Mouse (Mus musculus) limb, embryonic 10.5 days (tissue): ENCODE measurements around the gene Alk. TPM values are rescaled to one million over a fixed set of nuclear protein-coding genes. Genes with fewer than 3 reads are reported as not detected.

Experiments
- DNase-seq: peaks from one replicate; pipeline ENCODE4 v3.0.0-alpha.2; 2017; ENCODE audit warnings: low spot score
- H3K27ac ChIP-seq: fragments of 300-500 bp; sonication (generic); 2 replicates; pipeline ENCODE4 v1.5.1; 2016; ENCODE audit warnings: mild to moderate bottlenecking
- H3K27me3 ChIP-seq: fragments of 300-500 bp; sonication (generic); 2 replicates; pipeline ENCODE4 v1.6.1; 2016; ENCODE audit warnings: low read depth, mild to moderate bottlenecking; ENCODE audit not compliant: poor library complexity, severe bottlenecking
- H3K36me3 ChIP-seq: fragments of 300-500 bp; sonication (generic); 2 replicates; pipeline ENCODE4 v1.6.1; 2016; ENCODE audit warnings: mild to moderate bottlenecking, moderate library complexity
- H3K4me1 ChIP-seq: fragments of 300-500 bp; sonication (generic); 2 replicates; pipeline ENCODE4 v1.6.1; 2016
- H3K4me3 ChIP-seq: fragments of 300-500 bp; sonication (generic); 2 replicates; pipeline ENCODE4 v1.5.1; 2016; ENCODE audit warnings: mild to moderate bottlenecking, moderate library complexity
- H3K9me3 ChIP-seq: fragments of 300-500 bp; sonication (generic); replicated peaks from 2 replicates; pipeline ENCODE4 v1.6.1; 2016; ENCODE audit warnings: mild to moderate bottlenecking
- WGBS: fragments of 180-500 bp; shearing (Covaris S2); methylation state at CpG from one replicate; pipeline ENCODE4 v1.1.7; 2016; 5-methylcytosine and 5-hydroxymethylcytosine counted together
- polyA plus RNA-seq: library from polyadenylated mRNA; unstranded; fragments of >200 nt; fragmentation: Nextera tagmentation; extraction: Ambion mirVana; gene quantifications from 2 replicates; pipeline ENCODE4 v1.2.1, GENCODE M21; 2016

The Alk gene
- polyA plus RNA-seq, 1 experiment from 2014 or later = 0.04 TPM

- Histone ChIP-seq H3K36me3 (no peaks in the 10 kb centered on the region), H3K4me1 (peaks cover 8% of the 10 kb centered on the region), H3K4me3 (no peak overlapping the region), H3K9me3 (no peaks in the 10 kb centered on the region), H3K27me3 (peaks cover 14% of the 10 kb centered on the region; the same call in 1 of the 2 replicates), H3K27ac (no peak overlapping the region)
- 60% methylated on average over 5 of the region's 5 CpGs for WGBS
- peak; percentile 52 for DNase-seq
Observed at GRCm38 (mm10) chr17:71872976-71873375, 731.5 kb downstream of the Alk start.

GRCm38 (mm10) chr17:71871981-71872380, 732.4 kb downstream of the Alk start:
- Histone ChIP-seq H3K4me3 (no peak overlapping the region), H3K36me3 (no peaks in the 10 kb centered on the region), H3K27ac (no peak overlapping the region), H3K4me1 (peaks cover 8% of the 10 kb centered on the region), H3K27me3 (peaks cover 14% of the 10 kb centered on the region; the same call in 1 of the 2 replicates), H3K9me3 (no peaks in the 10 kb centered on the region)
- WGBS = 86% methylated on average over 7 of the region's 7 CpGs
- no peak for DNase-seq

GRCm38 (mm10) chr17:71870641-71871040, 733.8 kb downstream of the Alk start:
- Histone ChIP-seq H3K4me3 (no peak overlapping the region), H3K4me1 (peaks cover 8% of the 10 kb centered on the region), H3K9me3 (no peaks in the 10 kb centered on the region), H3K27ac (no peak overlapping the region), H3K27me3 (peaks cover 14% of the 10 kb centered on the region; the same call in 1 of the 2 replicates), H3K36me3 (no peaks in the 10 kb centered on the region)
- no peak for DNase-seq
- WGBS = 96% methylated on average over 1 of the region's 1 CpGs

- no peaks in the 10 kb centered on the region for H3K36me3 ChIP-seq
- DNase-seq = no peak
- WGBS = 94% methylated on average over 8 of the region's 8 CpGs
- peaks cover 14% of the 10 kb centered on the region; the same call in 1 of the 2 replicates for H3K27me3 ChIP-seq
- H3K4me3 ChIP-seq = no peak overlapping the region
- H3K27ac ChIP-seq = no peak overlapping the region
- peaks cover 8% of the 10 kb centered on the region for H3K4me1 ChIP-seq
- H3K9me3 ChIP-seq = no peaks in the 10 kb centered on the region
Observed at GRCm38 (mm10) chr17:71870232-71870621, 734.2 kb downstream of the Alk start.

GRCm38 (mm10) chr17:71869372-71870231, 734.8 kb downstream of the Alk start:
- Histone ChIP-seq H3K36me3 (no peaks in the 10 kb centered on the region), H3K4me3 (peak overlapping the region; percentile 59), H3K9me3 (no peaks in the 10 kb centered on the region), H3K4me1 (peaks cover 8% of the 10 kb centered on the region), H3K27ac (peak overlapping the region; percentile 85), H3K27me3 (peaks cover 14% of the 10 kb centered on the region; the same call in 1 of the 2 replicates)
- peak; percentile 72 for DNase-seq
- 6% methylated on average over 59 of the region's 60 CpGs for WGBS

GRCm38 (mm10) chr17:71868828-71869227, 735.6 kb downstream of the Alk start:
- WGBS = 87% methylated on average over 12 of the region's 12 CpGs
- Histone ChIP-seq H3K4me3 (peak overlapping the region; percentile 59), H3K27me3 (peaks cover 14% of the 10 kb centered on the region; the same call in 1 of the 2 replicates), H3K27ac (no peak overlapping the region), H3K4me1 (peaks cover 8% of the 10 kb centered on the region), H3K9me3 (no peaks in the 10 kb centered on the region), H3K36me3 (no peaks in the 10 kb centered on the region)
- DNase-seq = no peak

- Histone ChIP-seq H3K4me1 (peaks cover 8% of the 10 kb centered on the region), H3K27ac (no peak overlapping the region), H3K9me3 (no peaks in the 10 kb centered on the region), H3K36me3 (no peaks in the 10 kb centered on the region), H3K4me3 (no peak overlapping the region), H3K27me3 (peaks cover 14% of the 10 kb centered on the region; the same call in 1 of the 2 replicates)
- DNase-seq = no peak
- 92% methylated on average over 2 of the region's 2 CpGs for WGBS
Observed at GRCm38 (mm10) chr17:71867892-71868291, 736.5 kb downstream of the Alk start.

- DNase-seq = no peak
- WGBS = 82% methylated on average over 5 of the region's 5 CpGs
- no peak overlapping the region for H3K27ac ChIP-seq
- peaks cover 8% of the 10 kb centered on the region for H3K4me1 ChIP-seq
- no peaks in the 10 kb centered on the region for H3K36me3 ChIP-seq
- H3K4me3 ChIP-seq = no peak overlapping the region
- no peaks in the 10 kb centered on the region for H3K9me3 ChIP-seq
- H3K27me3 ChIP-seq = peaks cover 12% of the 10 kb centered on the region; the same call in 1 of the 2 replicates
Observed at GRCm38 (mm10) chr17:71865437-71865836, 739.0 kb downstream of the Alk start.

GRCm38 (mm10) chr17:71864039-71864438, 740.4 kb downstream of the Alk start:
- WGBS = 94% methylated on average over 8 of the region's 8 CpGs
- no peak overlapping the region for H3K4me3 ChIP-seq

GRCm38 (mm10) chr17:71862895-71863294, 741.5 kb downstream of the Alk start:
- Histone ChIP-seq H3K27ac (no peak overlapping the region), H3K4me1 (no peaks in the 10 kb centered on the region), H3K27me3 (no peaks in the 10 kb centered on the region), H3K9me3 (no peaks in the 10 kb centered on the region), H3K36me3 (no peaks in the 10 kb centered on the region), H3K4me3 (no peak overlapping the region)
- DNase-seq = no peak
- WGBS = 85% methylated on average over 4 of the region's 4 CpGs

More at GRCm38 (mm10) chr17:71864039-71864438, 740.4 kb downstream of the Alk start:
- Histone ChIP-seq H3K9me3 (no peaks in the 10 kb centered on the region), H3K27ac (no peak overlapping the region), H3K36me3 (no peaks in the 10 kb centered on the region), H3K27me3 (peaks cover 3% of the 10 kb centered on the region; the same call in 1 of the 2 replicates), H3K4me1 (no peaks in the 10 kb centered on the region)
- no peak for DNase-seq

GRCm38 (mm10) chr17:71862184-71862583, 742.2 kb downstream of the Alk start:
- 89% methylated on average over 3 of the region's 3 CpGs for WGBS
- Histone ChIP-seq H3K36me3 (no peaks in the 10 kb centered on the region), H3K4me1 (no peaks in the 10 kb centered on the region), H3K4me3 (no peak overlapping the region), H3K9me3 (no peaks in the 10 kb centered on the region), H3K27me3 (no peaks in the 10 kb centered on the region), H3K27ac (no peak overlapping the region)
- no peak for DNase-seq

GRCm38 (mm10) chr17:71831960-71832359, 772.5 kb downstream of the Alk start:
- no peaks in the 10 kb centered on the region for H3K9me3 ChIP-seq
- peaks cover 21% of the 10 kb centered on the region for H3K4me1 ChIP-seq
- no peak overlapping the region for H3K27ac ChIP-seq
- no peak overlapping the region for H3K4me3 ChIP-seq
- H3K36me3 ChIP-seq = no peaks in the 10 kb centered on the region
- no peaks in the 10 kb centered on the region for H3K27me3 ChIP-seq
- DNase-seq = no peak
- 90% methylated on average over 3 of the region's 3 CpGs for WGBS

GRCm38 (mm10) chr17:71828647-71829414, 775.6 kb downstream of the Alk start:
- peaks cover 35% of the 10 kb centered on the region for H3K4me1 ChIP-seq
- H3K4me3 ChIP-seq = no peak overlapping the region
- no peaks in the 10 kb centered on the region for H3K27me3 ChIP-seq
- WGBS = 34% methylated on average over 12 of the region's 12 CpGs
- H3K36me3 ChIP-seq = no peaks in the 10 kb centered on the region
- no peak overlapping the region for H3K27ac ChIP-seq
- no peaks in the 10 kb centered on the region for H3K9me3 ChIP-seq
- no peak for DNase-seq
